Mouse (Mus musculus) liver, embryonic 14.5 days (tissue): ENCODE data around the gene Sec16a.

Experiments used
- CTCF ChIP-seq: IDR thresholded peaks from 2 replicates; pipeline ENCODE4 v1.5.1; 2016; ENCODE audit warnings: antibody characterized with exemption, low read depth, control low read depth
- EP300 ChIP-seq: IDR thresholded peaks from 2 replicates; pipeline ENCODE4 v1.6.1; 2016; ENCODE audit warnings: antibody characterized with exemption, low read depth

DNA sequence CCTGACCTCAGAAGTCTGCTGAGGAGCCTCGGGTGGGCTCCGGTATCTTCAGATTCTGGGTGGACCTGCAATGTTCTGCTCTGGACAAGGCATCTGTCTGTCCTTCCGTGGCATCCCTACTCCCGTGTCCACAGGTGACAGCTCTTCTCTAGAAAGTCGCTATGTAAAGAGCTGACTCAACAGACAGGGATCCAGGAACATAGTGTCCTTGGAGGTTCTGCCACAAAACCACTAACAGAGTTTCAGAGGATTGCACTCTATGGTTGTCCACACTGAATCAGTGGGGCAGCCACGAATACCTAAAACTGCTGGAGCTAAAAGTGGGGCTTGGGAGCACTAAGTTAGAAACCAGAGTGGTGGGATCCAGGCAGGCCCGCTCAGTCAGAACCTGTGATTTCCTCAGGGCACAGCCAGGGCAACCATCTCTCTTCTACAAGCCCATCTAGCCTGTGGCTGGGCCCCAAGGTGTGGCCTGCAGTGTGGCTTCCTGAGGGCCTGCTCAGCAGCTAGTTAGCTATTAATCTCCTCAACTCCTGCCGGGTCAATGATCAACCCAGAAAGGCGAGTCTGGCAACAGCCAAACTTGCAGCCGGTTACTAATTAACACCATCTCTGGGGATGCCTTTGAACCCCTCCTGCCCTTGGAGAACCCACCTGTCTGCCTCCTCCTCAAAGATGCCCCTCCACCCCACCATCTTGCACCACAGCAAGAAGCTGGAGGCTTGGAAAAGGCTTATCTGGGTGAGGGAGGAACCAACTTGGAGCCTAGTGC, 36.9 kb upstream of the Sec16a start:
- TF ChIP-seq CTCF (no peak), EP300 (no peak)
